Mouse (Mus musculus) heart, embryonic 14.5 days (tissue): Measurements from ENCODE around the gene Tnik. TPM values are rescaled to one million over a fixed set of nuclear protein-coding genes. Genes with fewer than 3 reads are reported as not detected.

Source experiments
- ATAC-seq: fragments of 200-750 bp; cut with Nextera tagmentation; 2 replicates; pipeline ENCODE4 v1.8.0; 2017; ENCODE audit warnings: low read depth, moderate TSS enrichment; ENCODE audit not compliant: insufficient number of reproducible peaks, insufficient read depth, low FRiP score
- H3K27ac ChIP-seq, 2 experiments: fragments of 200-500 bp in 1 of 2; fragments of 300-500 bp in 1 of 2; sonication (generic) in 1 of 2; replicated peaks in 1 of 2; 2 replicates each; pipeline ENCODE4 v1.5.1; 2012 to 2014; ENCODE audit warnings: low read depth in 2 of 2, low read length in 2 of 2, control low read depth in 1 of 2, mild to moderate bottlenecking in 1 of 2, mixed read lengths in 1 of 2; ENCODE audit not compliant: control insufficient read depth in 1 of 2, insufficient read depth in 1 of 2
- H3K27me3 ChIP-seq: fragments of 300-500 bp; sonication (generic); 2 replicates; pipeline ENCODE4 v1.6.1; 2014; ENCODE audit warnings: mild to moderate bottlenecking, low read length, control low read depth; ENCODE audit not compliant: control insufficient read depth, insufficient read depth
- H3K36me3 ChIP-seq: fragments of 300-500 bp; sonication (generic); 2 replicates; pipeline ENCODE4 v1.6.1; 2014; ENCODE audit warnings: mild to moderate bottlenecking, control low read depth, low read length, mixed read lengths; ENCODE audit not compliant: control insufficient read depth, insufficient read depth
- H3K4me1 ChIP-seq, 2 experiments: fragments of 200-500 bp in 1 of 2; fragments of 300-500 bp in 1 of 2; sonication (generic) in 1 of 2; 2 replicates each; pipeline ENCODE4 v1.6.1; 2012 to 2014; ENCODE audit warnings: low read length in 2 of 2, control low read depth in 1 of 2, mixed read lengths in 1 of 2; ENCODE audit not compliant: control insufficient read depth in 2 of 2, insufficient read depth in 2 of 2
- H3K4me2 ChIP-seq: fragments of 300-500 bp; sonication (generic); 2 replicates; pipeline ENCODE4 v1.6.1; 2014; ENCODE audit warnings: mild to moderate bottlenecking, low read length
- H3K4me3 ChIP-seq, 2 experiments: fragments of 200-500 bp in 1 of 2; fragments of 300-500 bp in 1 of 2; sonication (generic) in 1 of 2; 2 replicates each; pipeline ENCODE4 v1.5.1; 2012 to 2014; ENCODE audit warnings: low read length in 2 of 2, mild to moderate bottlenecking in 2 of 2, control low read depth in 1 of 2, low read depth in 1 of 2, moderate library complexity in 1 of 2; ENCODE audit not compliant: control insufficient read depth in 1 of 2, insufficient read depth in 1 of 2
- H3K9ac ChIP-seq: fragments of 300-500 bp; sonication (generic); 2 replicates; pipeline ENCODE4 v1.6.1; 2014; ENCODE audit warnings: mild to moderate bottlenecking, low read length
- H3K9me3 ChIP-seq: fragments of 300-500 bp; sonication (generic); 2 replicates; pipeline ENCODE4 v1.6.1; 2016; ENCODE audit warnings: low read length, control low read depth; ENCODE audit not compliant: control insufficient read depth
- WGBS: fragments of 180-500 bp; shearing (Covaris S2); extraction: QIAGEN DNeasy Blood & Tissue Kit; methylation state at CpG from one replicate; pipeline ENCODE4 v1.1.7; 2014; 5-methylcytosine and 5-hydroxymethylcytosine counted together
- polyA plus RNA-seq: library from polyadenylated mRNA; unstranded; fragments of >200 nt; fragmentation: Nextera tagmentation; extraction: Ambion mirVana; gene quantifications from 2 replicates; pipeline ENCODE4 v1.2.1, GENCODE M21; 2014

Gene Tnik
- polyA plus RNA-seq, 1 experiment from 2014 or later, result 13.7 TPM

DNA sequence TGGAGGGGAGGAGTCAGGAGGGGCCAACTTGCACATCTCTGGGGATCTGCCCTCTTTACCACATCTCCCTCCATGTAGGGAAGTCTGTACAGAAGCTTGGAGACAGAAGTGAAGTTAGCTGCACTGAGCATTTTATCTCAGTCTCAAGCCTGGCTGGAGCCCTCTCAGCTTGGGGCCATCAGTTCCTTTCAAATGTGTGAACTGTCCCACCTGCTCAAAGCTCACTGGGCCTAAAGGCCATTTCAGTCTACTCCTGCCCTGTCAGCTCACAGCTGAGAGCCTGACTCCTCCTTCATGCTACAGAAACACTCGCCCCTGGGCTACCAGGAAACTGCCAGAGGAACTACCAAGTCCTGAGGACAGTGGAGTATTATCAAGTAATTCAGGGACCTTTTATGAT is 288.7 kb downstream of the Tnik start:
- H3K36me3 ChIP-seq, result no peaks in the 10 kb centered on the region

GRCm38 (mm10) chr3:28554934-28555333 is 291.9 kb downstream of the Tnik start:
- Histone ChIP-seq H3K9ac (no peak overlapping the region), H3K4me1 (peaks cover 17 to 32% of the 10 kb centered on the region in 2 experiments), H3K36me3 (no peaks in the 10 kb centered on the region), H3K4me2 (no peak overlapping the region), H3K4me3 (no peak overlapping the region), H3K9me3 (no peaks in the 10 kb centered on the region), H3K27ac (no peak overlapping the region), H3K27me3 (peaks cover 35% of the 10 kb centered on the region)
- ATAC-seq, result no peak
- WGBS, result 78% methylated on average over 9 of the region's 9 CpGs

More for the DNA sequence above, 288.7 kb downstream of the Tnik start:
- Histone ChIP-seq H3K4me3 (no peak overlapping the region), H3K4me2 (no peak overlapping the region), H3K9me3 (no peaks in the 10 kb centered on the region), H3K9ac (no peak overlapping the region), H3K27me3 (peaks cover 20% of the 10 kb centered on the region), H3K27ac (no peak overlapping the region), H3K4me1 (peaks cover 12 to 26% of the 10 kb centered on the region in 2 experiments)
- no peak for ATAC-seq
- 67% methylated on average over 1 of the region's 1 CpGs for WGBS

DNA sequence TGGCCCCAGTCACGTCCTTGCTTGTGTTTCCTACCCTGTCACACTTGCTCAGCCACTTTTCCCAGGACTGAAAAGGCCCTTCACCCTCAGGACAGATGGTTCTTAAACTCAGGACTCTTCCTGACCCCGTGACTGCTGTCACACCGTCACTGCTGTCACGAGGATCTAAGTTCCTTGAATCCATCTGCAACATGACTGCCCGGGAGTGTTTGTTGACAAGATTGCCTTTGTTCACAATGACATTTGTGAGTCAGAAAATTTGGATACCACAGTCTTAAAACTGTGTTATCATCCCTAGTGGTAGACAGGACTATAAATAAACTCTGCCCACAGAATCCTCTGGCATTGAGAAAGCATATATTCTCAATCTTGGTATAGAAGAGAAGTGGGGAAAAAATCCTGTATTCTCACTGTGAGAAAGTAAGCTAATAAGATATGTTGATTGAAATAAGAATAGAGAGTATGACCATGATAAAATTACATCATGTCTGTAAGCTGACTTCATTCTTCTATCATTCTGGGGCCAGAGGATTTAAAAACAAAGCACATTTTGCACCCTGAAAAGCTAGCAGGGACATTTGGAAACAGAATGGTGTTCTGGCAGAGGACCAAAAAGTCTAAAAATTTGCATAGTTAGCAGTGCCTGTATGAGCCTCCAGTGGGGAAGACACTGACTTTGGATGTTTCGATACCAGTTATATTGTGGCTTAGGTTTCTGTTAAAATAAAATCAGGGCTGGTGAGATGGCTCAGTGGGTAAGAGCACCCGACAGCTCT is 293.0 kb downstream of the Tnik start:
- no peaks in the 10 kb centered on the region for H3K36me3 ChIP-seq
- H3K4me2 ChIP-seq, result no peak overlapping the region
- H3K4me1 ChIP-seq, result peaks cover 17 to 32% of the 10 kb centered on the region in 2 experiments
- no peak for ATAC-seq
- H3K9ac ChIP-seq, result no peak overlapping the region
- no peaks in the 10 kb centered on the region for H3K9me3 ChIP-seq
- WGBS, result 48% methylated on average over 7 of the region's 7 CpGs
- H3K27me3 ChIP-seq, result peaks cover 33% of the 10 kb centered on the region
- H3K27ac ChIP-seq, result no peak overlapping the region
- H3K4me3 ChIP-seq, result no peak overlapping the region

DNA sequence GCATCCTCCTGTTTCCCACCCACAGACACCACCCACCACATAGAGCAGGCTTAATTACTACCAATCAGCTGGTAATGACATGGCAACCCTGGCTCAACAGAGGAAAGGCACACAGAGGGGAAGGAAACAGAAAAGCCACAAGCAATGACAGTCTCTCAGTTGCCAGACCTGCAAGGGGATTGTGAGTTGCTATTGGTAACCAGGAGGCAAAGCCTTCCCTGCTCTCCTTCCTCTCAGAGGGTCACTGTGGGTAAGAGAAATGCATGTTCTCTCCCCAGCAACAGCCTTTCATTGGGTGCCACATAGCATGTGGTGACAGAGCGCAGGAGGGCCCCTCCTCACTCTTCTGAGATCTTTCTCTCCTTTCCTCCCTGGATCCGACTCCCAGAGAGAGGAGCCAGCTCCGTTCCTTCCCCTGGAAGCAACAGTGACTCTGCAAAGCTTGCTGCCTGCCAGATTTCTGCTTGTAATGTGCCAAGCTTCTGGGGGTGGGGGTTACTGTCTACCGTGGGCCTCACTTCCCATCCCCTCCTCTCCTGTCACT is 295.4 kb downstream of the Tnik start:
- Histone ChIP-seq H3K4me1 (peaks cover 17 to 41% of the 10 kb centered on the region in 2 experiments), H3K9me3 (no peaks in the 10 kb centered on the region), H3K36me3 (no peaks in the 10 kb centered on the region), H3K27me3 (peaks cover 19% of the 10 kb centered on the region; the same call in 1 of the 2 replicates), H3K4me3 (no peak overlapping the region), H3K4me2 (no peak overlapping the region), H3K27ac (no peak overlapping the region), H3K9ac (no peak overlapping the region)
- WGBS, result 47% methylated on average over 4 of the region's 4 CpGs
- ATAC-seq, result no peak

GRCm38 (mm10) chr3:28561408-28561807 is 298.4 kb downstream of the Tnik start:
- no peak overlapping the region for H3K27ac ChIP-seq
- H3K27me3 ChIP-seq, result peaks cover 16% of the 10 kb centered on the region; the same call in 1 of the 2 replicates
- H3K4me3 ChIP-seq, result no peak overlapping the region
- no peak overlapping the region for H3K9ac ChIP-seq
- peaks cover 5 to 18% of the 10 kb centered on the region in 2 experiments; a peak in 3 of 4 replicates for H3K4me1 ChIP-seq
- no peaks in the 10 kb centered on the region for H3K9me3 ChIP-seq
- ATAC-seq, result no peak
- WGBS, result 20% methylated on average over 4 of the region's 4 CpGs
- H3K4me2 ChIP-seq, result no peak overlapping the region
- H3K36me3 ChIP-seq, result no peaks in the 10 kb centered on the region

DNA sequence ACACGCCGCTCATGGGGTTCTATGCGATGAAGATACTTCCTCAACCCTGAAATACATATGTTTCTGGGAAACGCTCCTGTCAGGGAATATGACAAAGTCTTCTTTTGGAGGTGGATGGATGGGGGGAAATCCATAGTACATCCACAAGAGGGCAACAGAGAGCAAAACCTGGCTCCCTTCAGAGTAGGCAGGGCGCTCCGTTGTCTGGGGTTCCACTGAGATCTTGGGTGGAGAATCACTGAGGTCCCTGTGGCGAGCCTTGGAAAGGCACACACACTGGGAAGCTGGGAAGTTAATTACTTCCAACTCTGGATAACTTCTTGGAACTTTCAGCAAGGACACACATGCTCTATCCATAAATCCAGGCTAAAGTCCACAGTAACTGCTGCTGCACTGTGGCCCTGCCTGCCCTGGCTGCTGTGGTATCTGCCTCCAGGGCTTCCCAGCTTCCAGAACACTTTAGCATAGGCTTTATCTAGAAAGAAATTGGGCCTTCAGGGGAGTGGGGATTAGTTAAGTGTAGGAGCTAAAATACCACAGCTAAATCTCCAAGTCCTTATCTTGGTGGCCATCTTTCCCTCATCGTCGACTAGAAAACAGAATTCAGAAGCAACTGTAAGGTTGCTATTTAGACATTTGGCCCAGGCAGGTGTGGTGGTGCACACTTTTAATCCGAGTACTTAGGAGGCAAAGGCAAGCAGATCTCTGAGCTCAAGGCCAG is 299.8 kb downstream of the Tnik start:
- 0 out of 2 replicates have a peak, but pooled peaks cover 6% of the 10 kb centered on the region for H3K27me3 ChIP-seq
- H3K4me2 ChIP-seq, result no peak overlapping the region
- peaks cover 5 to 18% of the 10 kb centered on the region in 2 experiments; a peak in 3 of 4 replicates for H3K4me1 ChIP-seq
- WGBS, result 63% methylated on average over 10 of the region's 10 CpGs
- ATAC-seq, result no peak; the same call in 1 of the 2 replicates
- H3K9ac ChIP-seq, result no peak overlapping the region
- no peaks in the 10 kb centered on the region for H3K36me3 ChIP-seq
- H3K4me3 ChIP-seq, result no peak overlapping the region
- no peak overlapping the region for H3K27ac ChIP-seq
- no peaks in the 10 kb centered on the region for H3K9me3 ChIP-seq

DNA sequence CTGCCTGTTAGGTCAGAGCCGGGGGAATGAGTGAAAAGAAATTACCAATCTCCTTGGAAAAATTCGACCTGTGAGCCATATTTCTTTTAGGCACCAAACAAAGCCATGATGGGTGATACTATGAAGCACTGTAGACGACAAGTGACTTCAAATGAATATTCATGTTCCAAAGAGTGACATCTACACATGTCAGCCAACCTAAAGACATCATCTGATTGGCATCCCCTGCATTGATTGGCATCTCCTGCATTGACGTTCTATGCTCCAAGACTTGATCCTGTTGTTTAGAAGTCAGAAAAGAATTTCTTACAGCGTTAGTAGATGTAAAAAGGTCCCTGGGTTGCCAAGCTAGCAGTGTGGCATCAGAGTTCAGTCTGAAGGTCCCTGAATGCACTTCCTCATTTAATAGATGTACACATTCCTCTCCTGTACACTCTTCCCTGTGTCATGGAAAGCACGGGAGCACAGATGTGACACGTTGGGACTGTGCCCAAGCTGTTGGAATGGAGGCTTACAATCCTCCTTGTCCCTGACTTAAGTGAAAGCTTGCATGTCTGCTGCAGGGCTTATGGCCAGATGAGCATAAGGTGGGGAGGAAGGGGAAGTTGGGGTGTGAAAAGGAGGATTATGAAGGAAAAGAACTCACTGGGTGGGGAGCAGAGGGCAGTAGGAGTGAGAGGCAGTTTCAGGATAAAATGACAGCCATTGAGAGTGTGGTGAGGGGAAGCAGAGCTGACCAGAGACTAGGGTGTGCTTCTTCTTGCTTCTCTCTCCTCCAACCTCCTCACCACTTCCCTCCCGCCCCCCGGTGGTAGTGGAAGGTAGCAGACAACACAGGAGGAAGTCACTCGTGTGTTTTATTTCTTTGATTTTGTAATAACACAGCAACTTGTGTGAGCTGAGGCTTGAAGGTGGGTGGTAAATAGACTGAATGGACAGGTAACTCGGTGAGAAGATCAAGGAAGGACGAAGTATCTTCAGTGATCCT is 301.6 kb downstream of the Tnik start:
- Histone ChIP-seq H3K4me2 (no peak overlapping the region), H3K27ac (no peak overlapping the region), H3K4me1 (0 out of 4 replicates have a peak, but pooled peaks cover 0 to 9% of the 10 kb centered on the region in 2 experiments), H3K4me3 (no peak overlapping the region), H3K27me3 (no peaks in the 10 kb centered on the region), H3K36me3 (no peaks in the 10 kb centered on the region), H3K9ac (no peak overlapping the region), H3K9me3 (no peaks in the 10 kb centered on the region)
- WGBS, result 76% methylated on average over 12 of the region's 12 CpGs
- ATAC-seq, result no peak
